Mouse (Mus musculus) heart, postnatal 4 days (tissue): ENCODE measurements around the gene Hoxc5. TPM values are rescaled to one million over a fixed set of nuclear protein-coding genes. Genes with fewer than 3 reads are reported as not detected.
A peak's percentile ranks its signal among the peaks of the same experiment; 100 is the strongest.

Source experiments
- DNase-seq: peaks from one replicate; pipeline ENCODE4 v3.0.0; 2021
- total RNA-seq, 2 experiments: library from RNA; stranded (reverse); gene quantifications; 2 replicates each; pipeline ENCODE4 v1.2.3; 2021

The Hoxc5 gene
- total RNA-seq, result not detected

- no peak for DNase-seq
Observed at GRCm38 (mm10) chr15:102967312-102967510, at the start of gene Hoxc5. TSS of gene Hoxc5 (plus strand) at chr15:102967443.

GRCm38 (mm10) chr15:102917972-102918572 is 49.2 kb upstream of the Hoxc5 start:
- no peak for DNase-seq

GRCm38 (mm10) chr15:102918611-102919265 is 48.5 kb upstream of the Hoxc5 start:
- no peak for DNase-seq

GRCm38 (mm10) chr15:102919336-102920180 is 47.7 kb upstream of the Hoxc5 start:
- DNase-seq, result no peak

GRCm38 (mm10) chr15:102920619-102921018 is 46.6 kb upstream of the Hoxc5 start:
- peak; percentile 45 for DNase-seq

- no peak for DNase-seq
Observed at GRCm38 (mm10) chr15:102921053-102922011, 45.9 kb upstream of the Hoxc5 start, which contains the start of gene Hoxc13. TSS of gene Hoxc13 (plus strand) at chr15:102921103.

GRCm38 (mm10) chr15:102922012-102922362 is 45.3 kb upstream of the Hoxc5 start:
- peak; percentile 24 for DNase-seq

- no peak for DNase-seq
Observed at GRCm38 (mm10) chr15:102922636-102923500, 44.4 kb upstream of the Hoxc5 start.

GRCm38 (mm10) chr15:102927032-102927645 is 40.1 kb upstream of the Hoxc5 start:
- no peak for DNase-seq

- no peak for DNase-seq
Observed at GRCm38 (mm10) chr15:102931706-102932358, 35.4 kb upstream of the Hoxc5 start.

- DNase-seq, result no peak
Observed at GRCm38 (mm10) chr15:102934438-102934837, 32.8 kb upstream of the Hoxc5 start.

GRCm38 (mm10) chr15:102934897-102935296 is 32.3 kb upstream of the Hoxc5 start:
- no peak for DNase-seq

- no peak for DNase-seq
Observed at GRCm38 (mm10) chr15:102936279-102936972, 30.8 kb upstream of the Hoxc5 start, which contains the start of gene Hoxc12. TSS of gene Hoxc12 (plus strand) at chr15:102936757.

- no peak for DNase-seq
Observed at GRCm38 (mm10) chr15:102937036-102937666, 30.1 kb upstream of the Hoxc5 start.

- no peak for DNase-seq
Observed at GRCm38 (mm10) chr15:102939256-102940155, 27.7 kb upstream of the Hoxc5 start.

- peak; percentile 52 for DNase-seq
Observed at GRCm38 (mm10) chr15:102942739-102943467, 24.3 kb upstream of the Hoxc5 start.

- DNase-seq, result no peak
Observed at GRCm38 (mm10) chr15:102943468-102943813, 23.8 kb upstream of the Hoxc5 start.
